Mouse (Mus musculus) cerebellum, adult 2 months (tissue): ENCODE measurements around the gene Ltf.

Experiments
- CTCF ChIP-seq: fragments of 200-500 bp; IDR thresholded peaks from 2 replicates; pipeline ENCODE4 v1.5.1; 2011; ENCODE audit warnings: low read depth, mild to moderate bottlenecking, control low read depth, low read length, moderate library complexity, borderline replicate concordance; ENCODE audit not compliant: insufficient read depth
- POLR2A ChIP-seq: fragments of 200-500 bp; IDR thresholded peaks from 2 replicates; pipeline ENCODE4 v1.6.1; 2011; ENCODE audit warnings: low read length, control low read depth, borderline replicate concordance; ENCODE audit not compliant: insufficient read depth

- TF ChIP-seq CTCF = no peak
- no peak for TF ChIP-seq POLR2A
Observed at GRCm38 (mm10) chr9:110987331-110987730, 31.7 kb upstream of the Ltf start.
